Comparison of ENCODE assay signal across 19 mouse cellular contexts in genomic region chr12:78897861-78898260, GRCm38 (mm10). TPM values are rescaled to one million over a fixed set of nuclear protein-coding genes. Genes with fewer than 3 reads are reported as not detected.
"Had no signal": no experiment of that assay in that cellular context is flagged by ENCODE, and none has a peak within 500 bp of the region (broad histone marks: within the 10 kb centered on the region; RNA-seq: fewer than 3 reads in every experiment).

No protein-coding gene starts in this region.

- H3K4me3 ChIP-seq: megakaryocyte, embryonic 14.5 days; midbrain, embryonic 12.5 days; midbrain, embryonic 15.5 days; neural tube, embryonic 13.5 days; neural tube, embryonic 15.5 days had no signal

- H3K27ac ChIP-seq: liver, embryonic 14.5 days; midbrain, embryonic 12.5 days; midbrain, embryonic 15.5 days; neural tube, embryonic 13.5 days; neural tube, embryonic 15.5 days had no signal

- H3K36me3 ChIP-seq: midbrain, embryonic 12.5 days; midbrain, embryonic 15.5 days; neural tube, embryonic 13.5 days; neural tube, embryonic 15.5 days had no signal

- H3K4me1 ChIP-seq: midbrain, embryonic 12.5 days; midbrain, embryonic 15.5 days; neural tube, embryonic 13.5 days; neural tube, embryonic 15.5 days had no signal

- DNase-seq: lung, adult 18-20 months; lung, embryonic 14.5 days; lung, postnatal 10 days; lung, postnatal 4 days; retina, postnatal 1 day; right cerebral cortex, adult 18-20 months; right cerebral cortex, postnatal 25 days; right cerebral cortex, postnatal 4 days; spleen, adult 18-20 months; thymus, adult 18-20 months; thymus, postnatal 25 days; thymus, postnatal 4 days had no signal

- H3K4me2 ChIP-seq: lung, embryonic 14.5 days; midbrain, embryonic 12.5 days; midbrain, embryonic 15.5 days; neural tube, embryonic 13.5 days; neural tube, embryonic 15.5 days had no signal

- H3K27me3 ChIP-seq: megakaryocyte, embryonic 14.5 days; midbrain, embryonic 12.5 days; midbrain, embryonic 15.5 days; neural tube, embryonic 13.5 days; neural tube, embryonic 15.5 days had no signal

- ATAC-seq: midbrain, embryonic 15.5 days had no signal

- H3K9ac ChIP-seq: liver, embryonic 14.5 days; lung, embryonic 14.5 days; midbrain, embryonic 12.5 days; midbrain, embryonic 15.5 days; neural tube, embryonic 13.5 days; neural tube, embryonic 15.5 days had no signal

- H3K9me3 ChIP-seq: megakaryocyte, embryonic 14.5 days; midbrain, embryonic 12.5 days; midbrain, embryonic 15.5 days; neural tube, embryonic 13.5 days; neural tube, embryonic 15.5 days had no signal

RNA-seq across cellular contexts. Expression of gene Plek2, which starts 8.9 kb away (rescaled TPM):
- total RNA-seq: monocyte, adult 5-6 weeks had no signal
